Mouse (Mus musculus): Measurements from ENCODE around the gene Atg7.
"Not testable (repeated sequence)": the region's sequence is repeated elsewhere in the genome, so short reads cannot be mapped to it uniquely, and the experiment has no call there.

Gene Atg7

DNA sequence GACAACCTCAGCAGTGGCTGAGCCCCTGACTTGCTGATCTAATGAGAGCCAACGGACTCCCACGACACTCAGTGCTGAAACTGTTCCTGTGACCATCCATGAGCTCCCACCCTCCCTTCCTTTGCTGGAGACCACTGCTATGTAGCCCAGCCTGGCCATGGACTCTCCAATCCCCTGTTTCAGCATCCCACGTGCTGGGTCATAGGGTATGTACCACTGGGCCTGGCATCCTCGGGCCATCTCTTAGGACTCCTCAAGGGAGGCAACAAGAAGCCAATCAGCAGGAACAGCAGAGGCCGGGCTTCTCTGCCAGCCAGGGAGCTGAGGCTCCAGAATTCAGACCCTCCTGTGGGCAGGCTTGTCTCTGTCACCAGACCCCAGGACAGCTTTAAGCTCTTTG lies 239.3 kb downstream of the Atg7 start:
- in situ Hi-C loops (cut with MboI) = no loop called here

DNA sequence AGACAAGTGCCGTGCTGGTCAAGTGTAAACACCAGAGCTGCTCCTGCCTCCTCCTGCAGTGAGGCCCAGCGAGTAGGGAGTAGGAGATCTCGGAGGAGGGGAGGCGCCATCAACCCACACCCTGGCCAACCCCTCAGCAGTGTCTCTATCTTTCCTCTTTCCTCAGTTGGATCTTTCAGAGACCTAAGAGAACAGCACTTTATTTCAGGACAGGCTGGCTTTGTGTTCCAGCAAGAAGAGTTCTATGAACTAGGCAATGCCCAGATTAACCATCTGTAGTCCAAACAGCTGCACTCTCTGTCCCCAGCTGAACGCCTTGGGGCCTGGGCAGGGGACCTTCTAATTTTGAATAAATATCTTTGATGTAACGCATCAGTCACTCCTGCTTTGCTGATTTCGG lies 239.8 kb downstream of the Atg7 start:
- in situ Hi-C loops (cut with MboI) = no loop called here

DNA sequence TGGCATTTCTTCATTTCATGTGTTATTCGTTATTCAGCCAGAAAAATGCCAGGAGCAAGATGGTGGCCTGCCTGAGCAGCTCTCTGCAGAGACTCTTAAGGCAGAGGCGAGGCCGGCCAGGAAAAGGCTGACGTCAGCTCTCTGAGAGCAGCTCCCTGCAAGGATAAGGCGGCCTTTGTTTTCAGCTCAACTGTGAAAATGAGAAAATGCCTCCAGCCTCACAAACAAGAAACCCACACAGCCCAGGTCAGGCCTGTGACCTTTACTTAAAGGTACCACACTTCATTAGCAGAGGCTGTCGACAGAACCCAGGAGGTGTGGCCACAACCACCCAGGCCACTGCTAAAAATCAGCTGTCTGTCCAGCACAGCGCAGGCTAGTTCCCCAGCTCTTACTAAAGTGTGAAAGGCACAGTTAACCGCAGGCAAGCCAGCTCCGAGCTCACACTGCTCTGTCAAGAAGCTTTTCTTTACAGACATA lies 240.4 kb downstream of the Atg7 start:
- in situ Hi-C loops (cut with MboI) = no loop called here

DNA sequence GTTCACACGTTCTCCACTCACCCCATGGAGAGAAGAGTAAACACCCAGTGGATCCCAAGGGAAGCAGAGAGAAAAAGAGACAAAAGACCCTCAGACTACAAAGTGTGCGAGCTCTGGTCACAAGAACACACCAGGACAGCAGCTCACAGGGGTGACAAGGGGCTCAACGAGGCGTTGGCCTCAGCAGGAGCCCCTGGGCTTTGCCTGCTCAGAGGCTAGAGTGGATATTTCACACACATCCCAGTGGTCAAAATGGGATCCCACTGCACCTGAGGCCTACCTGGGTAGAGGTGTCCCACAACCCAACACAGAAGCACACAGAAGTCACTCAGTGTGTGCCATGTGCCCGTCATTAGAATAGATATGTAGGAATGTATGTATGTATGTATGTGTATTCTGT lies 242.2 kb downstream of the Atg7 start:
- in situ Hi-C loops (cut with MboI) = no loop called here

DNA sequence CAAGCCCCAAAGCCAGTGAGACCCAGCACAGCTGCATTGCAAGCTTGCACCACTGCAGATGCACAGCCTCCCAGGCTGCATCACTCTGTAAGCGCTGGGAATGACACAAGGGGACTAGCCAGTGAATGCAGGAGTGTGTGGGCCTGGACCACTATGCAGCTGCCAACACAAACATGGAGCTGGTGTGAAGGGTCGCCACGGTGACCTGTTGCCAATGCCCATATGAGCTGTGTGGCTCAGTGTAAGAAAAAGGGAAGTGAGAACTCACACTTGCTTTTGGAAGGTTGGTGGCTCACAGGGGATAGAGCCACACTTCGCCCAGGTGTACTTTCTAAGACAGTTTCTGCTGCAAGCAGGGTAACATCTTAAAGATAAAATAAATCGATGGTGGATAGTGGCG lies 243.1 kb downstream of the Atg7 start:
- in situ Hi-C loops (cut with MboI) = no loop called here

DNA sequence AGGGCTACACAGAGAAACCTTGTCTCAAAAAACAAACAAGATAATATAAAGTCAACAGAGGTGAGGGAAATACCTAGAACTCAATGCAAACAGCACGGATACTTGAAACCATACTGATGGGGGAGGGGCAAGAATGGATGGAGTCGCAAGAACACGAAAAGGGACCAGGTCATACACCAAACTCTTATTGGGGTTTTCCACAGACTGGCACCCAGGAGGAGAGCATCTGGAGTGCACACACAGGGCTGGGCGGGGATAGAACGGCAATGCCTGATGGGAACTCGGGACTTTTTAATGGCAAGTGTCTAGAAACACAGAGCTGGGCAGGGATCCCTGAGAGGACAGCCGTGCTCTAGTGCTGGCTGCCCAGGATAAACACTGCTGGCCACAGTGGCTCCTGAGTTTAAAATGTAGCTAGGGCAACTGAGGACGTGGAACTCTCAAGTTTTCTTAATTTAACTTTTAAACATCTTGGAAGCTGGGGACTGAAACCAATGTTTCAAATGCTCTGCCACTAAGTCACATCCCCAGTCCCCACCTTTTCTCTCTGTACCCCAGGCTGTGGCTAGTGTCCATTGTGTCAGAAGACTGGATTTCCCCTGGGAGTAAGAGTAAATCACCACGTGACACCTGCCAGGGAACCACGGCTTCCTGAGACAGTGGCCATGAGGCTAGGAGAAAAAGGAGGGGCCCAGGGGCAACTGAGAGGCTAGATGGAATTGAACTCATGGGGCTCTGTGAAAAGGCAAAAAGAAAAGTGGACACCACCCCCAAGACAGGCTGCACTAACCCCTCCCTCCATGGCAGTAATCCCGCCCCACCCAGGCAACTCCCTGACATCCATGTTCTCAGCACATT lies 243.8 kb downstream of the Atg7 start:
- in situ Hi-C loops (cut with MboI) = no loop called here

DNA sequence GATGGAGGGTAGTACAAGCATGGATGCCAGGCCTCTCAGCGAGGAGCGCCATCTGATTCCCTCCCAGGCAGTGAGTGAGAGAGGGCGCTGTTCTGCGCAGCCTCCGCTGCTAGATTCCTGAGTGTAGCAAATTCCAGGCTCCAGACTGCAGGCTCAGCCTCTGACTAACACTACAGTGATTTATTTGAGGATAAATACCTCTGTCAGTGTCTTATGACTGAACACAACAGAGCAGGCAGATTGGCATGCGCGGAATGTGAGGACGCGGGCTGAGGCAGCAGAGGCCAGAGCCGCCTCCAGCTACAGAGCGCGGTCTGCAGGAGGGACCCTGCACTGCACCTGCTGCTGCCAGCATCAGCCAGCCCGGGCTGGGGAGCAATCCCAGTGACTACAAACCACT lies 246.0 kb downstream of the Atg7 start:
- in situ Hi-C loops (cut with MboI) = no loop called here

DNA sequence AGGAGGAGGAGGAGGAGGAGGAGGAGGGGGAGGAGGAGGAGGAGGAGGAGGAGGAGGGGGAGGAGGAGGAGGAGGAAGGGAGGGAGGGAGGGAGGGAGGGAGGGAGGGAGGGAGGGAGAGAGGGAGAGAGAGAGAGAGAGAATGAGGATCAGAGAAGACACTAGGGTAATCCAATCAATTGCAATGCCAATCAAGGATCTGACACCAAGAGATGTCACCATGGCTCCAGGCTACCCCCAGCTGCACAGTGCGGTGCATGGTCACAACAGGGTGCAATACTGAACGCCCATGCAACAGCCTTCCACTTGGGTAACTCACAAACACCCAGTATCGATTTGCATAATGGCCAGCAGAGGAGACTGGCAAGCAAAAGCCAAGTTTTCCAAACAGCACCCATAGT lies 247.1 kb downstream of the Atg7 start:
- in situ Hi-C loops (cut with MboI) = not testable (repeated sequence)

DNA sequence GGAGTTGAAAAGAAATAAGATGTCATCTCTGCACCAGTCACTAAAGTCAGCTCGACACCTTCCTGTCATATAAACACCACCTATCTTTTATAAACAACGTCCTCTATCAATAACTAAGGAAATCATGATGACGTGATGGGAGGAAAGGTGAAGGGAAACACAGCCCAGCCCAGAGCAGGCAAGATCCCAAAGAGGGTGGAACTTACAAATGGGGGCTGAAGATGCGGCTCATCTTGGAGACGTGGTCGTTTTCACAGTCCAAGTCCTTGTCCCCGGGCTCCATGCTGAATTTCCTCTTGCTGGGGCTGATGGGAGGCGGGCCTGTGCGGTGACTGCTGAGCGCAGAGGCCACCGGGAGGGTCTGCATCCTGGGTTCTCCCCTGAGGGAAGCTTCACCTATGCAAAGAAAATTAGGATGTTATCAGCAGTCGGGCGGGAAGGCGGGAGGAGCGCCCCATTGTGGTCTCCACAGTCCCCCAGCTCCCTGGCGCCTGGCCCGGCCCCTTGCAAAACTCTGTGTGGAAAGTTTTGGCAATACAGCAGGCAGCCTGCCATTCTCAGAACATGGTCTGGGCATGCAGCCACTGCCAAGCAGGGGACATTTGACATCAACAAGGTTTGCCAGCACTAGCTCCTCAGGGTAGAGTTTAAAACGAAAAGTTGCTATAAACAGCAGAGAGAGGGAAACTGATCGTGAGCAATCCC lies 247.7 kb downstream of the Atg7 start:
- in situ Hi-C loops (cut with MboI) = no loop called here

DNA sequence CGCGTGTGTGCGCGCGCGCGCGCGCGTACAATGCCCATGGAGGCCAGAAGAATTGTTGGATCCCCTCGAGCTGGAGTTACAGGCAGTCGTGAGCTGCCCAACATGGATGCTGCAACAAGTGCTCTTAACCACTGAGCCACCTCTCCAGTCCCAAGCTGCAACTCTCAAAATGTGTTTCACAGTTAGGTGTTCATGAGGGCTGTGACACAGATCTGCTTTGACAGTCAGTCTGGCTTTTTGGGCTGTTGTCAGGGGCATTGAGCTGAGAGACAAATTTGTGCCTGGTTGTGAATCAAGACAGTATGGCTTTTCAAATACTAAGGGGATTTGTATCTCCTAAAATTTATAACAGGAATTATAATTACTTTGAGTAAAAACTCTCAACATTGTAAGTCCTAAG lies 248.4 kb downstream of the Atg7 start:
- in situ Hi-C loops (cut with MboI) = no loop called here

DNA sequence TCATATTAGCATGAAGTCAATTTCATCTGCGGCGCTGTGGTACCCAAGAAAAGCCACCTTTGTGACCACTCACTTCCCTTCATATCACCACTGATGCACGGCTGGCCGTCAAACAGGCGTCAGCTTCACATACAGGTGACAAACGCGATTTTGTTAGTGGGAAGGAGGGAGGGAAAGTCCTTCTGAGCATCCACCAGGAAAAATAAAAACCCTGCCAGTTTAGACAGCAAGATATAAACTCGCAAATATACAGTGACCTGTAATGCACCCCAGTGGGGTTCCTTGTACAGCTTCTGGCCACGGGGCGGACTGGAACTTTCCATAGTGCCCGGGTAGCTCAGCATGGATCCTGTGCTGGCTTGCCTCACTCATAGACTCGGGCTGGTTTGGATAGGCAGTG lies 248.9 kb downstream of the Atg7 start:
- in situ Hi-C loops (cut with MboI) = no loop called here

DNA sequence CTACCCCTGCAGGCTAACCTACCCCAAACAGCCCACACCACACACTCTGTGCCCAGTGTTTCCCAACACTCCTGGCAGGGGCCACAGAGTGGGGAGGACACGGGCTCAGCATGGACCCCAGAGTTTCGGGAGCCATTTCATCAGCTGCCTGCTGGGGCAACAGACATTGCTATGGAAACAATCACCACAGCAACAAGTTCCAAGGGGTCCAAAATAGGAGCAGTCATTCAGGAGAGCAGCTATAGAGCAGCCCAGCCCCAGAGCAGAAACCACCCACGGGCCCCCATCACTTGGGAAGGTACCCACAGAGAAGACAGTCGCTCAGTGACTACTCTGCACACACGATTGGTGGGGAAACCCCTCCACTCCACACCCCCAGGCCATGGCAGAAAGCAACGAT lies 249.5 kb downstream of the Atg7 start:
- in situ Hi-C loops (cut with MboI) = no loop called here

DNA sequence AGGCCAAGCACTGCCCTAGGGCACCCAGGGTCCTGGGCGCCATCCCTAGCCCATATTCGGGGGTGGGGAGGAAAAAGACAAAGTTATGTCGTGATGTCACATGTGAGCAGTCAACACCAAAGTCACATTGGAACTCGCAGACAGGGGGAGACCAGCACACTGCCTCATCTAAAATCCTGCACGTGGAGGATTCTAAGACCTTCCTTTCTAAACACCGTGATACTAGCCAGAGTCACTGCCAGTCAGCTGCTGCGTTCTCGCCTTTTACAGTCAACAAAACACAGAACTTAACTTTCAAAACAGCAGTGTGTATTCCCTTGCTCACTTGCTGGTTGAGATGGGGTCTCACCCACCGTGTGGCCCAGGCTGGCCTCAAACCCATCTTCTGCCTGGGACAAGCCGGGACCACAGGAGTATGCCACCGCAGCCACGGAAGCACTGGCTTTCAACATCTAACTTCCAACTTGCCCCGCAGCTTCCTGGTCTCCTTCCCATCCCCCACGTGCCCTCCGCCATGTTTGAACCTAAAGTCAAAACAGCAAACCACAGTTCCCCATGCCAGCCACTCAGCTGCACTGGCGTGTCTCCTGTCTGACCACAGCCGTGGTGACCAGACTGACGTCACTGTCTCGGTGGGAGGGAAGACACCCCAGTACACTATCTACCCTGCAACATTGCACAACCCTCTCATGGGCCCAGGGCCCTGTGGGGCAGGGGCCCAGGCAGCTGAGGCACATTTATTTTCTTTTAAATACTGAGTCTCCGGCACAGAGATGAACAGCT lies 250.7 kb downstream of the Atg7 start:
- in situ Hi-C loops (cut with MboI) = no loop called here

DNA sequence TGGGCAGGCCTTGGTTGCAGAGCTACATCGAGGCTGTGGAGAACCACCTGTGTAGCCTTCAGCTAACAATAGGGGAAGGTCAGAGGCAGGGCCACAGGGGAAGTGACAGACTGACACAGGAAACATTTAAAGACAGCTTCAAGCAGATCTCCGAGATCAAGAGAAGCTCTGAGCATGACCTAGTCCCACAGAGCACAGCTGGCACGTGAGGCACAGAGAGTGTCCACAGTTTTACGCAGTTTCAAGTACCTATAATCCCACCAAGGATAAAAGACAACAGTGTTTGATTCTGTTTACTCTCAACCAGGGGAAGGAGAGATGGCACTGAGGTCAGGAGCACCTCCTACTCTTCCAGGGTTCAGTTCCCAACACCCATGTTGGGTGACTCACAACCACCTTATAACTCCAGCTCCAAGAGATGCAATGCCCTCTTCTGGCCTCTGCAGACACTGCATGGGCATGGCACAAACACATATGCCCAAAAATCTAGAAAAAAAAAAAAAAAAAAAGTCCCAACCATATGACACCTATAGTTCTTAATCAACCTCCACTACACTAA lies 251.7 kb downstream of the Atg7 start:
- in situ Hi-C loops (cut with MboI) = no loop called here

DNA sequence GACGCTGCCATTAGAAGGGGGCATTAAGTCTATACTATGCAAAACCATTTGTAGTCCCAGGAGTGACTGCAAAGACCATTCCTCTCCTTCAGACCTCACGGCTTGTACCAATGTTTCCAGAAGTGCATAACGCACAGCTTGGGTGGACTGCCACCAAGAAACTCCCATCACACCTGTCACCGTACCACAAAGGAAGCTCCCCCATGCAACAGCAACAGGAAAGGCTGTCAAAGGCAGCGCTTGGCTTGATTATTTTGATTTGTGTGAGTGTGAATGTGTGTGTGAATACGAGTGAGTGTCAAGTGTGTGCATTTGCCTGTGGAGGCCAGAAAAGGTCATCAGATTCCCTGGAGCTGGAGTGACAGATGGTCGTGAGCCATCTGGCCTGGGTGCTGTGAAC lies 252.3 kb downstream of the Atg7 start:
- in situ Hi-C loops (cut with MboI) = no loop called here

DNA sequence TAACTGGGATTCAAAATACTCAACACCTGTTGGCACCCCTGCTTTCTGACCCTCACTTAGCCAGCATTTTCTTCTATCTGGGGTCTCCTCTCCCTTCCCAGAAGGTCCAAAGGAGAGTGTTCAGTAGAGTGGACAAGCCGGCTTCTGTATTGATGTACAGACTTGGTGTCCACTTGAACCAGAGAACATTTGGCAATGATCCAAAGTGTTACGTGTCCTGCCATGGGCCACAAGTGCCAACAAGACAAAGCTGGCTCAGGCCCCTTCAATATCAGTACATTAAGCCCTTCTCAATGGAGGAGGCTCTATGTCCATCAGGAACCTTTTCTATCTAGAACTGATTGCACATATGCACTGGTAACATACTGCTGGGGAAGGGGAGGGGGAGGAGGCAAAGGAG lies 253.4 kb downstream of the Atg7 start:
- in situ Hi-C loops (cut with MboI) = no loop called here

DNA sequence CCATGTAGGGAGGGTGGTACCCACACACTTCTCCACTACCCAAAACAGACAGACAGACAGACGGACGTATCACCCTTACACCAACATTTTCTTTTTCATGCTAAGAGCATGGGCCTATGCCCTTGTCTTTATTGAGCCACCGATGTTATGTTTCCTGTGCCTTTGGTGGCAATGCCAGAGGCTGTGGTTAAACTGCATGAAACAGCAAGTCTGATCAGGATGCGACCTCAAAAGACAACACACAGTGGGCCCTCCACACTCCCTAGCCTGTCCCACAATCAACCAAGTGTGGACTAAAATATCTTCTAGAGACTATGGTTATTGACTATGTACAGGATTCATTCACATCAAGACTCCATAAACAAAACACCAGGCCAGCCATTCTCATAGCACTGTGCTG lies 256.1 kb downstream of the Atg7 start:
- in situ Hi-C loops (cut with MboI) = no loop called here

DNA sequence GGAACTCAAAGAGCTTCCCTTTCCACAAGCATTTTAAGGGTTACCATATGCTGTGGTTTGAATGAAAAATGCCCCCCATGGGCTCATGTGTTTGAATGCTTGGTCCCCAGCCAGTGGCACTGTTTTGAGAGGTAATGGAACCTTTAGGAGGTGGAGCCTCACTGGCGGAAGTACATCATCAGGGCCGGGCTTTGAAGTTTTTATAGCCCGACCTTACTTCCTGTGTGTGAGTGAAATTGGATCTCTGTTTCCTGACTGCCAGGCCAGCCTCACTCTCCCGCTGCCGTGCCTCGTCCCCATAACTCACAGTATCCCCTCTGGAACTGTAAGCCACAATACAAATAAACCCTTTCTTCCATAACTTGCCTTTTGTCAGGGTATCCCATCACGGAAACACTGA lies 256.8 kb downstream of the Atg7 start:
- in situ Hi-C loops (cut with MboI) = no loop called here

DNA sequence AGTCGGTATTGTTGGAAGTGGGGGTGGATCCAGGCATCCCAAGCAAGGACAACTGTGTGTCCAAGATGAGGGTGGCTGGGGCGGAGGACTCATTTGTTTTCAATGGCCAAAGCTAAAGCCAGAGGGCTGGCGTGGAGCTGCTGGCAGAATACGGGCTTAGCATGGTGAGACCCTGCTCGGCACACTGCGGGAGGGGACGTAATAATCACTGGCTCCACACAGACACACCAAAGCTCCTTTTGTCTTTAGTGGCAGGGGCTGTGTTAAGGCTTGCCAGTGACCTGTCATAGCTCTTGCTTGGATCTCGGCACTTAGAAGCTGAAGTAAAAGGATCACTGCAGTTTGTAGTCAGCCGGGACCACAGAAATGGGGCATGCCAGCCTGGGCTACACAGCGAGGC lies 257.3 kb downstream of the Atg7 start:
- in situ Hi-C loops (cut with MboI) = no loop called here

DNA sequence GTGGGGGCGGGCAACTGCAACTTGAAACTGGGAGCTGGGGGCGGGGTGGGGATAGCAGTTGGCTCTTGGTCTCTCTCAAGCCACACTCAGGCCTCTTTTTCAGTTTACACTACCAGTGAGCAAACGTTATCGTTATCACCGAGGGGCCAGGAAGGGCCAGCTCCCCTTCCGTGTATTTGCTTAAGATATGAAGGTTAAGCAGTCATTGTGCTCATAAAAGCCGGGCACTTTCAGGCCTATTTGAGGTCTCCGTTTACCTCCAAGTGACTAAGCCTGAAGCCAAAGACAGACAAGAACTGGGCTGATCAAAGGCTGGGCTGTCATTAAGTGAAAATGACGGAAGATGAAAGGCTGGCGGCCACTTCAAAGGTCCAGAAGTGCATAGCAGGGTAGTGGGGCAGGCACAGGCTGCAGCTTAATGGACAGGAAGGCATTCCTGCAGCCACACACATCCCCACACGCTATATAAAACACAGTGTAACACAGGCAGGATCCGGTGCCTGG lies 258.5 kb downstream of the Atg7 start:
- in situ Hi-C loops (cut with MboI) = no loop called here

DNA sequence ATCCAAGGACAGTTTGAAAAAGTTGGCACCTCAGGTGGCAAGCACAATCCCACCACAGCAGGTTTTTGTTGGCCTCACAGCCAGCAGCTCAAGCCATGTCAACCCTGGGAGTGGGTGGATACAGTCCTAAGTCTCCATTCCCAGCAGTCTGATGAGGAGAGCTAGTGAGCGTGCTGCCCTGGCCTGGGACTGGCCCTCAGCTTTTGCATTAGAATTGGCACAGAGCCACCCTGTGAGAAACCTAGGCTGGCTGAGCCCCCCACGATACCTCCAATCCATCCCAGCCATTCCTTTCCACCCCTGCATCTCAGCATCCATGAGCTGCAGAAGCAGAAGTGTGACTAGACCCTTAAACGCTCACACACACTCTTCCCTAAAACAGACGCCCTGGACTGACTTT lies 259.0 kb downstream of the Atg7 start:
- in situ Hi-C loops (cut with MboI) = no loop called here

DNA sequence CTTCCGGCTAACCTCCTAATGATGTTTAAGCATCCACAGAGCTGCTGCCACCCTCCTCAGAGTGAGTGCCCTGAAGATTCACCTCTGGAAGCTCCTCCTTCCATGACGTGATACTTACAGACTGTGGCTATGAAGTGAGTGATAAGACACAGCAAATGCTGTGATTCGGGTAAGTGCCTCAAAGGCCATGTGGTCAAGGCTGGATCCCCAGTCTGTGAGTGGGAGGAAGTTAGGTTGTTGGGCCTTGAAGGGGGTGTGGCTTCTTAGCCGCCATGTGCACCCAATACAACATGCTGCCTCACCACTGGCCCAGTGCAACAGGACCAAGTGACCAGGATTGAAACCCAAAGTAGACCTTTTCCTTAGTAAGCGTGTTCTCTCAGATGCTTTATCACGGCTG lies 261.3 kb downstream of the Atg7 start:
- in situ Hi-C loops (cut with MboI) = no loop called here

All from mature B cell (primary cell).